Mouse (Mus musculus): Measurements from ENCODE around the gene Srrm2.

GRCm38 (mm10) chr17:23853292-23853691 is 63.0 kb downstream of the Srrm2 start:
- peak; percentile 28; the same call in 1 of the 2 replicates for TF ChIP-seq CTCF (IDR thresholded peaks at IDR 0.05; ENCODE audit: extremely low read depth, insufficient read depth, low read length)
- TF ChIP-seq POLR2A (IDR thresholded peaks at IDR 0.05; ENCODE audit: extremely low read depth, insufficient read depth, low read length), result no peak
